Mouse (Mus musculus) hindbrain, embryonic 13.5 days (tissue): ENCODE data around the gene Fam72a. TPM values are rescaled to one million over a fixed set of nuclear protein-coding genes. Genes with fewer than 3 reads are reported as not detected.

Experiments used
- ATAC-seq: fragments of 200-750 bp; cut with Nextera tagmentation; 2 replicates; pipeline ENCODE4 v1.8.0; 2017; ENCODE audit warnings: moderate TSS enrichment; ENCODE audit not compliant: low FRiP score
- H3K27ac ChIP-seq: fragments of 300-500 bp; sonication (generic); 2 replicates; pipeline ENCODE4 v1.5.1; 2015; ENCODE audit warnings: inconsistent platforms, mild to moderate bottlenecking, moderate library complexity
- H3K27me3 ChIP-seq: fragments of 300-500 bp; sonication (generic); 2 replicates; pipeline ENCODE4 v1.6.1; 2015; ENCODE audit warnings: mild to moderate bottlenecking, inconsistent platforms
- H3K36me3 ChIP-seq: fragments of 300-500 bp; sonication (generic); 2 replicates; pipeline ENCODE4 v1.6.1; 2015; ENCODE audit warnings: mild to moderate bottlenecking, inconsistent platforms
- H3K4me1 ChIP-seq: fragments of 300-500 bp; sonication (generic); replicated peaks from 2 replicates; pipeline ENCODE4 v1.6.1; 2015; ENCODE audit warnings: inconsistent platforms
- H3K4me2 ChIP-seq: fragments of 300-500 bp; sonication (generic); 2 replicates; pipeline ENCODE4 v1.6.1; 2015; ENCODE audit warnings: inconsistent platforms, mild to moderate bottlenecking, moderate library complexity
- H3K4me3 ChIP-seq: fragments of 300-500 bp; sonication (generic); 2 replicates; pipeline ENCODE4 v1.5.1; 2015; ENCODE audit warnings: mild to moderate bottlenecking, inconsistent platforms
- H3K9ac ChIP-seq: fragments of 300-500 bp; sonication (generic); 2 replicates; pipeline ENCODE4 v1.6.1; 2015; ENCODE audit warnings: mild to moderate bottlenecking, inconsistent platforms
- H3K9me3 ChIP-seq: fragments of 300-500 bp; sonication (generic); 2 replicates; pipeline ENCODE4 v1.6.1; 2016; ENCODE audit warnings: inconsistent platforms
- WGBS: fragments of 180-500 bp; shearing (Covaris S2); methylation state at CpG from one replicate; pipeline ENCODE4 v1.1.7; 2015; 5-methylcytosine and 5-hydroxymethylcytosine counted together
- polyA plus RNA-seq: library from polyadenylated mRNA; unstranded; fragments of >200 nt; fragmentation: Nextera tagmentation; extraction: Ambion mirVana; gene quantifications from 2 replicates; pipeline ENCODE4 v1.2.1, GENCODE M21; 2015

Gene Fam72a
- polyA plus RNA-seq, 1 experiment from 2014 or later: 1.1 TPM

DNA sequence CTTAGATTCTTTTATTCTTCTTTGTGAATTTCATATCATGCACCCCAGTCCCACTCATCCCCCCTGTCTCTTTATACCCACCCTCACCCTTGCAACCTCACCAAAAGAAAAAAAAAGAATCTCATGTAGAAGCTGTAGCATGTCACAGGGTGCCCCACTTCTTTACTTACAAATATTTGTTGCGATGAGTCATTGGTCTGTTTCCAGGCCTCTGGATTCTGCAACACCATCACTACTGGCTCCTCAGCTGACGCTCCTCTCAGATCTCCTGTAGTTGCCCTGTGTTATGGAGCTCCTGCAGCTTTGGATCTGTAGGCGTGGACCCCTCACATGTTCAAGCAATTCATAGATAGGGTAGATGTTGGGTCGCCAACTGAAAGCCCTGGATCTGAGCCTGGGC, 12.1 kb downstream of the Fam72a start:
- Histone ChIP-seq H3K9me3 (no peaks in the 10 kb centered on the region), H3K9ac (no peak overlapping the region), H3K36me3 (no peaks in the 10 kb centered on the region), H3K4me2 (no peak overlapping the region), H3K27ac (no peak overlapping the region), H3K4me3 (no peak overlapping the region), H3K27me3 (no peaks in the 10 kb centered on the region), H3K4me1 (0 out of 2 replicates have a peak, but pooled peaks cover 3% of the 10 kb centered on the region)
- WGBS: 93% methylated on average over 4 of the region's 4 CpGs
- no peak for ATAC-seq

DNA sequence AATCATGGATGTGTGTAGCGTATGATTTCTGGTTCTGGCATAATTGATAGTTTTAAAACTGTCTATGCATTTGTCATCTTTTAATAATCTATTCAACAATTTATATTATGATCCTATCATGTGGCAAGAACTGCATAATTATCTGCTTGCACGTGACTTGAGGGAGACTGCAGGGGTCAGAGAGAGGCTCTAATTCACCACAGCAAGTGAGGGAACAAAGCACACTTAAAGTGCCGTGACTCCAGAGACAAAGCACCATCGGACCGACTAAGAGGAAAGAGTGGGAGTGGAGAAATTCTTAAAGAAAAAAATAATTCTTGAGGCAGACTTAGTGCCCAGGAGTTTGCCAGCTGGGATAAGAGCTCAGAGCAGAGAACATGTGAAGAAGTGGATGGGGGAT, 13.1 kb downstream of the Fam72a start:
- Histone ChIP-seq H3K27me3 (no peaks in the 10 kb centered on the region), H3K9me3 (no peaks in the 10 kb centered on the region), H3K36me3 (no peaks in the 10 kb centered on the region), H3K4me2 (no peak overlapping the region), H3K4me1 (0 out of 2 replicates have a peak, but pooled peaks cover 3% of the 10 kb centered on the region), H3K9ac (no peak overlapping the region), H3K27ac (no peak overlapping the region), H3K4me3 (no peak overlapping the region)
- WGBS: 34% methylated on average over 5 of the region's 5 CpGs
- ATAC-seq: no peak

- H3K27me3 ChIP-seq: no peaks in the 10 kb centered on the region
- H3K27ac ChIP-seq: no peak overlapping the region
- no peak overlapping the region for H3K4me2 ChIP-seq
- H3K9me3 ChIP-seq: no peaks in the 10 kb centered on the region
- no peak for ATAC-seq
- no peak overlapping the region for H3K4me3 ChIP-seq
- H3K4me1 ChIP-seq: 0 out of 2 replicates have a peak, but pooled peaks cover 3% of the 10 kb centered on the region
- no peak overlapping the region for H3K9ac ChIP-seq
- H3K36me3 ChIP-seq: no peaks in the 10 kb centered on the region
- 60% methylated on average over 3 of the region's 3 CpGs for WGBS
Measured at GRCm38 (mm10) chr1:131541431-131541830, 13.7 kb downstream of the Fam72a start.

- H3K36me3 ChIP-seq: no peaks in the 10 kb centered on the region
- no peaks in the 10 kb centered on the region for H3K27me3 ChIP-seq
- no peaks in the 10 kb centered on the region for H3K9me3 ChIP-seq
- H3K4me1 ChIP-seq: 0 out of 2 replicates have a peak, but pooled peaks cover 3% of the 10 kb centered on the region
- 90% methylated on average over 5 of the region's 5 CpGs for WGBS
- no peak overlapping the region for H3K4me3 ChIP-seq
- H3K9ac ChIP-seq: no peak overlapping the region
- no peak overlapping the region for H3K27ac ChIP-seq
- ATAC-seq: no peak
- H3K4me2 ChIP-seq: no peak overlapping the region
Measured at GRCm38 (mm10) chr1:131541903-131542302, 14.2 kb downstream of the Fam72a start.

DNA sequence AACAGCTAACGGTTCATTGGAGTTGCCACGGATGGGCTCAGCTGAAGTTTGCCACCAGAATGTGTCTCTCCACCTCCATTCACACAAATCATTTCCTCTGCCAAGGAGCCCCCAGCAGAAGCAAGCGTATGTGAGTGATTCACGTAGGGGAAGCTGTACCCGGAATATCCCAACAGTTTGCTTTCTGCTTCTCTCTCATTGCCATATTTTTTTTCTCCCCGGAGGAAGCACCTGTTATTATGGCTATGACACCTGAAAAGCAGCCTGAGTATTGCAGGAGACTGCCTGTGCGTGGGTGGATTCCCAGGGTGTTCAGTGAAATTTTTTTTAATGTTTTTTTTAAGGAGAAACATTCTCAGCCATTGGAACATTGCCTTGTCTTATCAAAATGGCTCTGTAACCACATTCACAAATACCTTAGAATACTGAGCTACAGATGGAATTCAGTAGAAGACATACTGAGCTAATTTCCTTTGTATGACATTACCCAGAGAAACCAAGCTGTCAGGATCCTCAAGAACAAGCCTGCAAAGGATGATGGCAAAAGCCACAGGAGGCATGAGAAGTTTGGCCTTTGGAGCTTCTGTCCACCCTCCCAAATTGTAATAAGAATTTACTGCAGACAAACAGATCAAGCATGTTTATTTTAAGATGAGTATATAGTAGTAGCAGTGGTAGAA, 16.3 kb downstream of the Fam72a start:
- H3K27me3 ChIP-seq: no peaks in the 10 kb centered on the region
- H3K4me1 ChIP-seq: 0 out of 2 replicates have a peak, but pooled peaks cover 7% of the 10 kb centered on the region
- 85% methylated on average over 7 of the region's 7 CpGs for WGBS
- no peak overlapping the region for H3K4me2 ChIP-seq
- no peaks in the 10 kb centered on the region for H3K36me3 ChIP-seq
- H3K4me3 ChIP-seq: no peak overlapping the region
- no peak for ATAC-seq
- H3K27ac ChIP-seq: no peak overlapping the region
- H3K9ac ChIP-seq: no peak overlapping the region
- H3K9me3 ChIP-seq: no peaks in the 10 kb centered on the region

DNA sequence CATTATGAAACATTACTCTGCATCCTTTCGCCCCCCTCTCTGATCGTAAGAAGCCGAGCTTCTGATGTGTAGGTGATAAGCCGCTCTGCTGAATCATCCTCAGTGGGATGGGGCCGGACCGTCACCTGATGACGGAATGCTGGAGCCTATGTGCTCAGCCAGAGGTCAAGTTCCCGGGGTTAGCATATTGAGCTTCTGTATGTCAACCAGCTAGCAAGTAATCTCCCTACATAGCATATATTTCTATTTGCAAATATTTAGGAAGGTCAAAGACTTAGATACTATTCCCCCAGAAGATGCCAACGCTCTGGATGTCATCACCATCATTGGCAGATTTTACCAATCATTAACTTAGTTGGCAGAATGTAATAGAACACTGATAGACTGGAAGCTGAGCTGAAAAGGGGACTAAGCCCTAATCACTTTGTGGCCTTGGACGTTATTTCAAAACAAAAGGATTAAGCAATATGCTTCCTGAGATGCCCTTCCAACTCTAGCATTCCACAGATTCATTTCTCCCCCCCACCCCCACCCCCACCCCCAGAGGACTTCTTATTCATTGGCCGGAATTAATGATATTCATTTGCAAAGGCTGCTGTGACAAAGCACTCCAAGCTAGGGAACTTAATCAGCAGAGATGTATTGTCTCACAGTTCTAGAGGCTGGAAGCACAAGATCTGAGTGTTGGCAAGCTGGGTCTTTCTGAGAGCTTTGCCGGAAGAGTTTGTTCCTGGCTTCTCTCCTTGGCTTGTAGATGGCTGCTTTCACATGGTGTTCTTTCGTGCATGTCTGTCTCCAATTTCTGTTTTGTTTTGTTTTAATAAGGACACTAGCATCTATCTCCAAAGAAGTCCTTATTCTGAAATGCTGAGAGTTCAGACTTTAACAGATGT, 19.3 kb downstream of the Fam72a start:
- H3K27me3 ChIP-seq: no peaks in the 10 kb centered on the region
- H3K4me3 ChIP-seq: no peak overlapping the region
- no peak overlapping the region for H3K9ac ChIP-seq
- no peaks in the 10 kb centered on the region for H3K9me3 ChIP-seq
- no peaks in the 10 kb centered on the region for H3K36me3 ChIP-seq
- WGBS: 82% methylated on average over 13 of the region's 13 CpGs
- H3K4me1 ChIP-seq: 0 out of 2 replicates have a peak, but pooled peaks cover 4% of the 10 kb centered on the region
- H3K27ac ChIP-seq: no peak overlapping the region
- no peak for ATAC-seq
- H3K4me2 ChIP-seq: no peak overlapping the region

- Histone ChIP-seq H3K4me2 (no peak overlapping the region), H3K27ac (no peak overlapping the region), H3K4me3 (no peak overlapping the region), H3K9ac (no peak overlapping the region), H3K4me1 (0 out of 2 replicates have a peak, but pooled peaks cover 4% of the 10 kb centered on the region), H3K36me3 (no peaks in the 10 kb centered on the region), H3K27me3 (no peaks in the 10 kb centered on the region), H3K9me3 (no peaks in the 10 kb centered on the region)
- ATAC-seq: no peak
- 44% methylated on average over 8 of the region's 8 CpGs for WGBS
Measured at GRCm38 (mm10) chr1:131548494-131549365, 21.0 kb downstream of the Fam72a start.

GRCm38 (mm10) chr1:131551956-131552355, 24.3 kb downstream of the Fam72a start:
- 92% methylated on average over 2 of the region's 2 CpGs for WGBS
- H3K4me1 ChIP-seq: peaks cover 9% of the 10 kb centered on the region
- no peaks in the 10 kb centered on the region for H3K36me3 ChIP-seq
- no peak overlapping the region for H3K4me3 ChIP-seq
- ATAC-seq: no peak
- no peak overlapping the region for H3K27ac ChIP-seq
- no peaks in the 10 kb centered on the region for H3K9me3 ChIP-seq
- H3K9ac ChIP-seq: no peak overlapping the region
- H3K27me3 ChIP-seq: no peaks in the 10 kb centered on the region
- H3K4me2 ChIP-seq: no peak overlapping the region

DNA sequence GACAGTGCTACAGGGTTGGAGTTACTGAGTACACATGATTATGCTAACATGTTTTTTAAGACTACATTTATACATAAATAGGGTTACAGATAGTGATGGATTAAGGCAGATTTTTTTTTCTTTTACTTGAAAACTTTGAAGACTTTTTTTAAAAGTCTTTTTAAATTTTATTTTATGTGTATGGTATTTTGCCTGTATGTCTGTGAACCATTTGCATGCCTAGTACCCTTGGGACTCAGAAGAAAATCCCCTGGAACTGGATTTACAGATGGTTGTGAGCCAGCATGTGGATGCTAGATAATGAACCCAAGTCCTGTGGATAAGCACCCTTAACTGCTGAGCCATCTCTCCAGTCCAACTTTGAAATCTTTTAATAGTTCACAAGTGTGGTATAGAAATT, 25.7 kb downstream of the Fam72a start:
- ATAC-seq: no peak

GRCm38 (mm10) chr1:131555042-131555812, 27.5 kb downstream of the Fam72a start:
- peak overlapping the region; percentile 45 for H3K4me2 ChIP-seq
- H3K9me3 ChIP-seq: no peaks in the 10 kb centered on the region
- 5% methylated on average over 13 of the region's 13 CpGs for WGBS
- H3K4me1 ChIP-seq: peaks cover 4% of the 10 kb centered on the region
- H3K4me3 ChIP-seq: peak overlapping the region; percentile 15; the same call in 1 of the 2 replicates
- no peaks in the 10 kb centered on the region for H3K36me3 ChIP-seq
- peak overlapping the region; percentile 71 for H3K9ac ChIP-seq
- H3K27me3 ChIP-seq: no peaks in the 10 kb centered on the region
- peak; percentile 98 for ATAC-seq
- peak overlapping the region; percentile 86 for H3K27ac ChIP-seq

More for the DNA sequence above, 25.7 kb downstream of the Fam72a start:
- no peak overlapping the region for H3K9ac ChIP-seq
- no peaks in the 10 kb centered on the region for H3K27me3 ChIP-seq
- no peak overlapping the region for H3K4me2 ChIP-seq
- H3K4me1 ChIP-seq: peaks cover 9% of the 10 kb centered on the region
- no peaks in the 10 kb centered on the region for H3K36me3 ChIP-seq
- H3K4me3 ChIP-seq: no peak overlapping the region
- no peak overlapping the region for H3K27ac ChIP-seq
- H3K9me3 ChIP-seq: no peaks in the 10 kb centered on the region

DNA sequence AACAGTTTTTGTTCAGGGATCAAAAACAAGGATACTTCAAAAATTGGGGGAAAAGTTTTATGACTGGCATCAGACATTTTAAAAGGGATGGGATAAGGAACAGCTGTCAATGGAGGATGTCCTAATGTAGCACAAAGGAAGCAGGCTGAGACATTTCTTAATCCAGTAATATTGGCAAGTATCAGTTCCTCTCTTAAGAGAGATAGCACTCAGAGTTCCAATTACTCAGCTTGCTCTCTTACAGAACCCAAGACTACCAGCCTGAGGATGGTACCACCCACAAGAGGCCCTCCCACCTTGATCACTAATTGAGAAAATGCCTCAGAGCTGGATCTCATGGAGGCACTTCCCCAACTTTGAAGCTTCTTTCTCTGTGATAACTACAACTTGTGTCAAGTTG, 32.8 kb downstream of the Fam72a start:
- no peak overlapping the region for H3K27ac ChIP-seq
- no peak overlapping the region for H3K4me2 ChIP-seq
- ATAC-seq: no peak
- no peaks in the 10 kb centered on the region for H3K4me1 ChIP-seq
- no peak overlapping the region for H3K4me3 ChIP-seq
- H3K9me3 ChIP-seq: no peaks in the 10 kb centered on the region
- no peaks in the 10 kb centered on the region for H3K36me3 ChIP-seq
- no peaks in the 10 kb centered on the region for H3K27me3 ChIP-seq
- H3K9ac ChIP-seq: no peak overlapping the region
